Mouse (Mus musculus): ENCODE measurements around the gene Gm8369. TPM values are rescaled to one million over a fixed set of nuclear protein-coding genes. Genes with fewer than 3 reads are reported as not detected.
"Not testable (repeated sequence)": the region's sequence is repeated elsewhere in the genome, so short reads cannot be mapped to it uniquely, and the experiment has no call there.

The Gm8369 gene
- polyA plus RNA-seq, 1 experiment from 2014 or later = not detected

DNA sequence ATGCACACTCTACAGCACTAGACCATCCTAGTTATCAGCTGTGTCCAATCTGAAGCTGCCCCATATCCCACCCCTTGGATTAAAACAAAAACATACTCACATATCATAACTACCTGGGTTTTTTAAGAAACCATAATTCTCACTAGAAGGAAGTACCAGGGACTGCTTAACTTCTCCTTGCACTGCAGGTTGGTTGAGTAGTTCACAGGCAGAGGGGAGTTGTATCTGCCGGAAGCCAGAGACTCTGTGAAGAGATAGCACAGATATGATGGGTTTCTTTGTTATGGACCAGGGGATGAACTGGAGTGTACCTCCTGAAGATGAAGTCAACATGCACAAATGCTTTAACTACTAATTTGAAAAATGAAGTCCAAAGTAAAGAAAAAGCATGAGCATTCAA is 15.1 kb downstream of the Gm8369 start:
- ATAC-seq = no peak
- Histone ChIP-seq H3K9me3 (ENCODE audit: control insufficient read depth, low read length) (no peaks in the 10 kb centered on the region), H3K27ac (ENCODE audit: low read length) (no peak overlapping the region), H3K36me3 (ENCODE audit: control insufficient read depth, insufficient read depth, low read length) (no peaks in the 10 kb centered on the region), H3K4me1 (ENCODE audit: control insufficient read depth, insufficient read depth, low read length) (no peaks in the 10 kb centered on the region), H3K4me2 (ENCODE audit: low read depth, low read length) (no peak overlapping the region), H3K9ac (ENCODE audit: low read depth, low read length) (no peak overlapping the region), H3K27me3 (replicated peaks; ENCODE audit: control insufficient read depth, insufficient read depth, low read length) (no peaks in the 10 kb centered on the region), H3K4me3 (ENCODE audit: low read length) (no peak overlapping the region)
- WGBS = 84% methylated on average over 1 of the region's 1 CpGs

DNA sequence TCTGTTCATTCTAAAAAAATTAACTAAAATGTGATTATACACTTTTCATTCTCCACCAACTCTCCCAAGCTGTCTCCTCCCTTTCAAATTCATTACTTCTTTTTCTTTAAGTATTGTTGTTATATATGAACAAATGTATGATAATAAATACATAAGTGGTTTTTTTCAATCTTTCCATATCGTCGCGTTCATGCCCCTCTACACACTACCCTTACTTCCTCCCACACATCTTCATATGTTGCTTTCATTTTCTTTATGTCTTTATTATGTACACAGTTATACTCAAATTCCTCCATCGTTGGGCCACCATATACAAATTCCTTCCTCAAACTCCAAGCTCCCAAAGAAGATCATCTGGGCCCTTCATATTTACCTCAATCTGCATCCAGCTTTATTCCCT is 15.6 kb downstream of the Gm8369 start:
- H3K4me2 ChIP-seq (ENCODE audit: low read depth, low read length) = no peak overlapping the region
- H3K27ac ChIP-seq (ENCODE audit: low read length) = no peak overlapping the region
- no peak overlapping the region for H3K9ac ChIP-seq (ENCODE audit: low read depth, low read length)
- no peak for ATAC-seq
- WGBS = 86% methylated on average over 4 of the region's 4 CpGs
- no peaks in the 10 kb centered on the region for H3K36me3 ChIP-seq (ENCODE audit: control insufficient read depth, insufficient read depth, low read length)
- no peak overlapping the region for H3K4me3 ChIP-seq (ENCODE audit: low read length)
- no peaks in the 10 kb centered on the region for H3K27me3 ChIP-seq (replicated peaks; ENCODE audit: control insufficient read depth, insufficient read depth, low read length)
- H3K4me1 ChIP-seq (ENCODE audit: control insufficient read depth, insufficient read depth, low read length) = no peaks in the 10 kb centered on the region
- H3K9me3 ChIP-seq (ENCODE audit: control insufficient read depth, low read length) = no peaks in the 10 kb centered on the region

DNA sequence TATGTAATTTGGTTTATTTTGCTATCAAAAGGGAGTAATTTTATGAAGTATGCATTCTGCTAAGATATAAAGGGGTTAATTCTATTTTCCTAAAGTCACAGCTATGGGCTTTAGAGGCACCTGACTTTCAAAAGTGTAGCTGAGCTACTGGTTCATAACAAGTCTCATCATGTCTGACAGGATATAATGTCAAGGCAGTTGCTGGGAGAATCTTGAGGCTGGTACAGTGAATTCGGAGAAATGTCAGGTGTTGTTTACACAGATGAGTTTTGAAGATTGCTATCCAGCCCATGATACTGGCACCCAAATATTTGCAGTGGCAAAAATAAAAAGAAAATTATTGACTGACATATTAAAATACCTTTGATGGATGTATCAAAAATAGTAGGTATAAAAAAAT is 19.1 kb downstream of the Gm8369 start:
- 57% methylated on average over 1 of the region's 1 CpGs for WGBS
- no peak overlapping the region for H3K27ac ChIP-seq (ENCODE audit: low read length)
- no peaks in the 10 kb centered on the region for H3K36me3 ChIP-seq (ENCODE audit: control insufficient read depth, insufficient read depth, low read length)
- H3K27me3 ChIP-seq (replicated peaks; ENCODE audit: control insufficient read depth, insufficient read depth, low read length) = no peaks in the 10 kb centered on the region
- H3K4me2 ChIP-seq (ENCODE audit: low read depth, low read length) = no peak overlapping the region
- H3K4me3 ChIP-seq (ENCODE audit: low read length) = no peak overlapping the region
- no peak overlapping the region for H3K9ac ChIP-seq (ENCODE audit: low read depth, low read length)
- no peaks in the 10 kb centered on the region for H3K4me1 ChIP-seq (ENCODE audit: control insufficient read depth, insufficient read depth, low read length)
- ATAC-seq = no peak
- H3K9me3 ChIP-seq (ENCODE audit: control insufficient read depth, low read length) = no peaks in the 10 kb centered on the region

GRCm38 (mm10) chr19:11513458-11513857 is 27.7 kb downstream of the Gm8369 start:
- no peaks in the 10 kb centered on the region for H3K27me3 ChIP-seq (replicated peaks; ENCODE audit: control insufficient read depth, insufficient read depth, low read length)

DNA sequence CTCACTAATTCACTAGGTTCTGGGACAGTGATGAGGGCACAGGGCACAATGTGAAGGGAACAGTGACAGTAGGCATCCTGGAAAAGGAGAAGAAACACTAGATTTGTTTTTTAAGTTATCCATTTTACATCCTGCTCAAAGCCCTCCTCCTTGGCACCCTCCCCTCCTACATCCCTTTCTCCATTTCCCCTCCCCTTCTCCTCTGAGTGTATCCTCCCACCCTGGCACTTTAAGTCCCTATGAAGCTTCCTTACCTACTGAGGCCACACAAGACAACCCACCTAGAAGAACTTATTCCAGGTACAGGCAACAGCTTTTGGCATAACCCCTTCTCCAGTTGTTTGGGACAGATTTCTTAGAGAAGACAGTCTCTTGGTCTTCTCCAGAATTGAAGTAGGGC is 30.5 kb downstream of the Gm8369 start, which contains the start of gene Ms4a6b:
TSS of gene Ms4a6b (plus strand) at position 267 of the 400 bp plus-strand sequence.
- Histone ChIP-seq H3K9ac (ENCODE audit: low read depth, low read length) (no peak within 1 kb of the TSS), H3K9me3 (ENCODE audit: control insufficient read depth, low read length) (no peaks in the 10 kb centered on the region), H3K4me3 (ENCODE audit: low read length) (no peak within 1 kb of the TSS), H3K27ac (ENCODE audit: low read length) (no peak within 1 kb of the TSS), H3K27me3 (replicated peaks; ENCODE audit: control insufficient read depth, insufficient read depth, low read length) (no peaks in the 10 kb centered on the region), H3K36me3 (ENCODE audit: control insufficient read depth, insufficient read depth, low read length) (no peaks in the 10 kb centered on the region), H3K4me2 (ENCODE audit: low read depth, low read length) (no peak within 1 kb of the TSS), H3K4me1 (ENCODE audit: control insufficient read depth, insufficient read depth, low read length) (no peaks in the 10 kb centered on the region)
- no peak for ATAC-seq

More at GRCm38 (mm10) chr19:11513458-11513857, 27.7 kb downstream of the Gm8369 start:
- ATAC-seq = no peak
- H3K9me3 ChIP-seq (ENCODE audit: control insufficient read depth, low read length) = no peaks in the 10 kb centered on the region
- WGBS = 52% methylated on average over 1 of the region's 1 CpGs
- H3K4me1 ChIP-seq (ENCODE audit: control insufficient read depth, insufficient read depth, low read length) = no peaks in the 10 kb centered on the region
- H3K9ac ChIP-seq (ENCODE audit: low read depth, low read length) = no peak overlapping the region
- H3K36me3 ChIP-seq (ENCODE audit: control insufficient read depth, insufficient read depth, low read length) = no peaks in the 10 kb centered on the region
- no peak overlapping the region for H3K4me2 ChIP-seq (ENCODE audit: low read depth, low read length)
- H3K4me3 ChIP-seq (ENCODE audit: low read length) = no peak overlapping the region
- H3K27ac ChIP-seq (ENCODE audit: low read length) = no peak overlapping the region

DNA sequence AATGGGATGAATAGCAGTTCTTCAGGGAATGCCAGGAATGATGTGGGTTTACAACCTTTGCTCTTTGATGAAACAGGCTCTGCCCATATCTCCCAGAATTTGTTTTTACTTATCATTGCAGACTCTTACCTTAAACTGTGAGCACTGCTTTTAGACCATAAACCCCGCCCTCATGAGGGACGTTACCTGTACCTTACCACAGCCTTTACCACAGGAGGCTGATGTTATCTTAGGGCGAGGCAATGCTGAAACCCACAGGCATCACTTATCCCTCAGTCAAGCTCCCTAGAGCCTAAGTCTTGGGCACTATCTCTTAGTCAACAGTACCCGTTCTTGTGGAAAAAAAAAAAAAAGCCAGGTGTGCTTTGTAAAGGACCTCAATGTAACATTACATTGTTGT is 31.1 kb downstream of the Gm8369 start:
- no peaks in the 10 kb centered on the region for H3K9me3 ChIP-seq (ENCODE audit: control insufficient read depth, low read length)
- H3K4me3 ChIP-seq (ENCODE audit: low read length) = no peak overlapping the region
- H3K9ac ChIP-seq (ENCODE audit: low read depth, low read length) = no peak overlapping the region
- H3K27ac ChIP-seq (ENCODE audit: low read length) = no peak overlapping the region
- ATAC-seq = no peak
- no peaks in the 10 kb centered on the region for H3K27me3 ChIP-seq (replicated peaks; ENCODE audit: control insufficient read depth, insufficient read depth, low read length)
- no peak overlapping the region for H3K4me2 ChIP-seq (ENCODE audit: low read depth, low read length)
- WGBS = 54% methylated on average over 4 of the region's 4 CpGs
- no peaks in the 10 kb centered on the region for H3K36me3 ChIP-seq (ENCODE audit: control insufficient read depth, insufficient read depth, low read length)
- H3K4me1 ChIP-seq (ENCODE audit: control insufficient read depth, insufficient read depth, low read length) = no peaks in the 10 kb centered on the region

DNA sequence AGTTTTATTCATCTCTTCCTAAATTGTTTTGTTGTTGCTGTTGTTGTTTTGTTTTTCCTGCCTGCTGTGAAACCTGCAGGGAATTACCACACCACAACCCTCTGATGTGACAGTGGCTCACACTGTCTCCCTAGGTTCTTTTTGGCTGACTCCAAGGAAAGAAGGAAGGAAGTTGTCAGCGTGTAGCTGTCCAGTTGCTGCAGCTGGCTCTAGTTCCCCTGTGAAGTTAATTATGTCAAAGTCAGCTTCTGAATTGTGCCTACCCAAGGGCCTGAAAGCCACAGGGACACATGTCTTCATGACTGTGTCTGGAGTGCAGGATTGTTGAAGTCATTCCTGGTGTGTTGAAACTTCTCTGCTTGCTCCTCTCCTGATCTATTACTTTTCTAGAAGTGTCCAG is 31.6 kb downstream of the Gm8369 start:
- not testable (repeated sequence) for H3K27ac ChIP-seq (ENCODE audit: low read length); ATAC-seq; H3K36me3 ChIP-seq (ENCODE audit: control insufficient read depth, insufficient read depth, low read length); H3K9ac ChIP-seq (ENCODE audit: low read depth, low read length); H3K27me3 ChIP-seq (replicated peaks; ENCODE audit: control insufficient read depth, insufficient read depth, low read length); H3K4me3 ChIP-seq (ENCODE audit: low read length); H3K9me3 ChIP-seq (ENCODE audit: control insufficient read depth, low read length); H3K4me2 ChIP-seq (ENCODE audit: low read depth, low read length); H3K4me1 ChIP-seq (ENCODE audit: control insufficient read depth, insufficient read depth, low read length)
- 43% methylated on average over 1 of the region's 1 CpGs for WGBS

DNA sequence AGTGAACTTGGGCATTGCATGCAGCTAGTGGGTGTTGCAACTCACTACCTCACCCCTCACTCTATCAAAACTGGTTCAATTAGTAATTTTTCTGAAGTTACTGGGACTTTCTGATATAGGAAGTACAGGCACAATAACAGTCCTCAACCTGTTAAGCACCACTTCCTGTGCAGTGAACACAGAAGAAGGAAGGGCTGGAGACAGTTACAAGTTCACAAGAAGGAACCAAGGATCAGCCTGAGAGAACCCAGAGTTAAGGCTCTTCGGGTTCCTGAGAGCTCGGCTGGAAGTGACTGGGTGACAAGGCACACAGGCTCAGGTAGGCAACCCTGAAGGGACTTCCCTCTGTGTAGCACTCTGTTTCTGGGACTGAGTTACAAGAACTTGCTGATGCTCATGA is 32.6 kb downstream of the Gm8369 start:
- not testable (repeated sequence) for ATAC-seq; H3K9ac ChIP-seq (ENCODE audit: low read depth, low read length)
- 71% methylated on average over 2 of the region's 2 CpGs for WGBS

GRCm38 (mm10) chr19:11520146-11520545 is 34.4 kb downstream of the Gm8369 start:
- no peak overlapping the region for H3K27ac ChIP-seq (ENCODE audit: low read length)
- no peak overlapping the region for H3K9ac ChIP-seq (ENCODE audit: low read depth, low read length)
- H3K4me1 ChIP-seq (ENCODE audit: control insufficient read depth, insufficient read depth, low read length) = no peaks in the 10 kb centered on the region
- no peak overlapping the region for H3K4me2 ChIP-seq (ENCODE audit: low read depth, low read length)
- WGBS = 82% methylated on average over 3 of the region's 3 CpGs
- H3K36me3 ChIP-seq (ENCODE audit: control insufficient read depth, insufficient read depth, low read length) = no peaks in the 10 kb centered on the region
- ATAC-seq = no peak
- H3K9me3 ChIP-seq (ENCODE audit: control insufficient read depth, low read length) = no peaks in the 10 kb centered on the region
- no peaks in the 10 kb centered on the region for H3K27me3 ChIP-seq (replicated peaks; ENCODE audit: control insufficient read depth, insufficient read depth, low read length)
- no peak overlapping the region for H3K4me3 ChIP-seq (ENCODE audit: low read length)

More for the DNA sequence above, 32.6 kb downstream of the Gm8369 start:
- H3K27ac ChIP-seq (ENCODE audit: low read length); H3K4me1 ChIP-seq (ENCODE audit: control insufficient read depth, insufficient read depth, low read length); H3K27me3 ChIP-seq (replicated peaks; ENCODE audit: control insufficient read depth, insufficient read depth, low read length); H3K4me3 ChIP-seq (ENCODE audit: low read length); H3K4me2 ChIP-seq (ENCODE audit: low read depth, low read length); H3K36me3 ChIP-seq (ENCODE audit: control insufficient read depth, insufficient read depth, low read length); H3K9me3 ChIP-seq (ENCODE audit: control insufficient read depth, low read length): not testable (repeated sequence)

DNA sequence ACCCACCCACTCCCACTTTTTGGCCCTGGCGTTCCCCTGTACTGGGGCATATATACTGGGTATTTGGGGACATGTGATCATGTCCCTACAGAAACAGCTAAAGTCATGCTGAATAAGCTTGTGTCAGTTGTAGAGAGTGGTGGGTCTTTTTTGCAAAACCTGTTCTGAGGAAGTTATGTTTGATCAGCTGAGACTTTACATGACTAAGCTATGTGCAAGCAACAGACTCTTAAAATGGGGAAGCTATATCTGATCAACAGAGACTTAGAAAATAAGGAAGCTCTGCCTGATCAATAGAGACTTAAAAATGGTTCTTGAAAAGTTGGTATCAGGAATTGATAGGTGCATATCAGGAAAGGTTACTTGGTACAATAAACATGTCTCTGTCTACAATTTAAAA is 47.7 kb downstream of the Gm8369 start:
- Histone ChIP-seq H3K4me3 (ENCODE audit: low read length) (no peak overlapping the region), H3K4me2 (ENCODE audit: low read depth, low read length) (no peak overlapping the region), H3K36me3 (ENCODE audit: control insufficient read depth, insufficient read depth, low read length) (no peaks in the 10 kb centered on the region), H3K4me1 (ENCODE audit: control insufficient read depth, insufficient read depth, low read length) (no peaks in the 10 kb centered on the region), H3K9ac (ENCODE audit: low read depth, low read length) (no peak overlapping the region), H3K9me3 (ENCODE audit: control insufficient read depth, low read length) (no peaks in the 10 kb centered on the region), H3K27me3 (replicated peaks; ENCODE audit: control insufficient read depth, insufficient read depth, low read length) (no peaks in the 10 kb centered on the region), H3K27ac (ENCODE audit: low read length) (no peak overlapping the region)
- ATAC-seq = no peak
- 92% methylated on average over 1 of the region's 1 CpGs for WGBS
